24 mouse cellular contexts compared by ENCODE assay signal in the genomic region with DNA sequence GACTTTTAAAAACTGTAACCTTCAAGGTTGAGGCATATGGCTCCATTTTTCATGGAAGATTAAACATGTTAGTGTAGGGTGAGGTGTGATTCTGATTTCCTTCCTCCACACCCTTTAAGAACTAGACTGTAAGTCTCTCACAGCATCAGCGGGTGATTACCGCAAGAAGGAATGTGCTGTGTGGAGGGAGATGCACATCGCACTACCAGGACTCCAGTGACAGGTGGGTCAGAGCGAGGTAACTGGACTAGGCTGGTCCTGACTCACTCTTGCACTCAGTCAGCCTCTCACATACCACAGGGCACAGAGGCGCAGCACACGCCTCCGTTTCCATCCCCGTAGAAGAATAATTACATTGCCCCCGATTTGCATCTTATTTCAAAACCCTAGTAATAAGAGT. TPM values are rescaled to one million over a fixed set of nuclear protein-coding genes. Genes with fewer than 3 reads are reported as not detected.
DNase-seq lines count a peak whose midpoint lies in the region; ATAC-seq and TF ChIP-seq lines count a peak whose summit lies in the region.
"Had no signal": no experiment of that assay in that cellular context is flagged by ENCODE, and none has a peak within 500 bp of the region (broad histone marks: within the 10 kb centered on the region; RNA-seq: fewer than 3 reads in every experiment).

No protein-coding gene starts in this region.

- peaks cover 54% of the 10 kb centered on the region for H3K4me1 ChIP-seq in heart, embryonic 13.5 days
- peaks cover 34% of the 10 kb centered on the region for H3K4me1 ChIP-seq in heart, embryonic 10.5 days
- no peaks in the 10 kb centered on the region for H3K4me1 ChIP-seq in forebrain, embryonic 11.5 days (replicated peaks; ENCODE audit: control insufficient read depth, insufficient read depth, low read length)

- no peak for TF ChIP-seq POLR2A in myocyte (IDR thresholded peaks at IDR 0.05; ENCODE audit: insufficient read length, low read depth)

- H3K27ac ChIP-seq in heart, embryonic 13.5 days (replicated peaks) = 0 out of 2 replicates have a peak overlapping the region, but pooled peaks have one; percentile 5
- H3K27ac ChIP-seq in heart, embryonic 10.5 days = no peak overlapping the region
- H3K27ac ChIP-seq in forebrain, embryonic 11.5 days (ENCODE audit: low read depth, low read length) = no peak overlapping the region
- H3K27ac ChIP-seq: forebrain, embryonic 10.5 days; heart, adult 2 months; hindbrain, embryonic 12.5 days had no signal

- no peak overlapping the region for H3ac ChIP-seq in myocyte (ENCODE audit: control insufficient read depth, insufficient read length)

- H3K9me3 ChIP-seq in heart, embryonic 13.5 days = no peaks in the 10 kb centered on the region
- H3K9me3 ChIP-seq in heart, embryonic 10.5 days = no peaks in the 10 kb centered on the region
- H3K9me3 ChIP-seq in forebrain, embryonic 11.5 days (ENCODE audit: control insufficient read depth, low read length) = no peaks in the 10 kb centered on the region
- H3K9me3 ChIP-seq: embryonic facial prominence, embryonic 15.5 days; forebrain, embryonic 10.5 days; hindbrain, embryonic 12.5 days had no signal

- no peak overlapping the region for H3K4me3 ChIP-seq in heart, embryonic 13.5 days
- no peak overlapping the region for H3K4me3 ChIP-seq in heart, embryonic 10.5 days
- H3K4me3 ChIP-seq in myocyte = no peak overlapping the region
- H3K4me3 ChIP-seq in forebrain, embryonic 11.5 days (ENCODE audit: low read depth, low read length) = no peak overlapping the region
- H3K4me3 ChIP-seq: embryonic facial prominence, embryonic 15.5 days; erythroblast, embryonic 14.5 days; forebrain, embryonic 10.5 days; heart, adult 2 months; hindbrain, embryonic 12.5 days had no signal

- no peak overlapping the region for H3K9ac ChIP-seq in heart, embryonic 13.5 days
- no peak overlapping the region for H3K9ac ChIP-seq in forebrain, embryonic 11.5 days (ENCODE audit: low read length)
- H3K9ac ChIP-seq: embryonic facial prominence, embryonic 15.5 days; hindbrain, embryonic 12.5 days had no signal

- H3K4me2 ChIP-seq in heart, embryonic 13.5 days = no peak overlapping the region
- no peak overlapping the region for H3K4me2 ChIP-seq in myocyte (ENCODE audit: low read depth)
- no peak overlapping the region for H3K4me2 ChIP-seq in forebrain, embryonic 11.5 days (ENCODE audit: low read depth, low read length, severe bottlenecking)
- H3K4me2 ChIP-seq: embryonic facial prominence, embryonic 15.5 days; hindbrain, embryonic 12.5 days had no signal

- no peaks in the 10 kb centered on the region for H3K27me3 ChIP-seq in heart, embryonic 13.5 days (replicated peaks)
- H3K27me3 ChIP-seq in heart, embryonic 10.5 days (ENCODE audit: insufficient read depth, poor library complexity, severe bottlenecking) = no peaks in the 10 kb centered on the region
- no peaks in the 10 kb centered on the region for H3K27me3 ChIP-seq in myocyte (ENCODE audit: control insufficient read depth, insufficient read depth, insufficient read length)
- no peaks in the 10 kb centered on the region for H3K27me3 ChIP-seq in forebrain, embryonic 11.5 days (ENCODE audit: control insufficient read depth, insufficient read depth, low read length)
- H3K27me3 ChIP-seq: embryonic facial prominence, embryonic 15.5 days; hindbrain, embryonic 12.5 days had no signal

- no peak for ATAC-seq in heart, embryonic 13.5 days (ENCODE audit: extremely low read depth, insufficient number of reproducible peaks, low FRiP score, low TSS enrichment)
- ATAC-seq in forebrain, embryonic 11.5 days (replicated peaks; ENCODE audit: low FRiP score) = no peak
- ATAC-seq: activated CD4-positive, CD25-positive, alpha-beta regulatory T cell, adult 4 months; forebrain, embryonic 16.5 days; hindbrain, embryonic 16.5 days; inflammation-experienced regulatory T-cells, adult 6 months had no signal

- peaks cover 99% of the 10 kb centered on the region for H3K79me2 ChIP-seq in myocyte (ENCODE audit: control insufficient read depth, insufficient read depth)

- no peak for DNase-seq in heart, embryonic 10.5 days (ENCODE audit: low spot score)
- peak; percentile 19 for DNase-seq in R1 (ENCODE audit: low read depth, low spot score)
- DNase-seq in layer of hippocampus, adult 9-10 months (ENCODE audit: low spot score) = no peak
- DNase-seq in forebrain, embryonic 11.5 days (ENCODE audit: low spot score) = no peak
- DNase-seq in ovary, postnatal 10 days (ENCODE audit: low spot score) = no peak
- DNase-seq: adrenal gland, adult 2 months; adrenal gland, postnatal 36 days; cerebellum, adult 2 months; cerebellum, postnatal 14 days; embryo, embryonic 11 days; gastrocnemius, postnatal 10 days; heart, adult 2 months; heart, postnatal 10 days; heart, postnatal 4 days had no signal

- H3K36me3 ChIP-seq in heart, embryonic 13.5 days = no peaks in the 10 kb centered on the region
- no peaks in the 10 kb centered on the region for H3K36me3 ChIP-seq in heart, embryonic 10.5 days
- H3K36me3 ChIP-seq in myocyte (ENCODE audit: control insufficient read depth, insufficient read depth) = no peaks in the 10 kb centered on the region
- H3K36me3 ChIP-seq in forebrain, embryonic 11.5 days (ENCODE audit: control insufficient read depth, insufficient read depth, low read length) = no peaks in the 10 kb centered on the region
- H3K36me3 ChIP-seq: embryonic facial prominence, embryonic 15.5 days; forebrain, embryonic 10.5 days; hindbrain, embryonic 12.5 days had no signal

- WGBS in heart, embryonic 13.5 days = 85% methylated on average over 9 of the region's 9 CpGs
- WGBS in heart, embryonic 10.5 days = 84% methylated on average over 9 of the region's 9 CpGs
- 90% methylated on average over 9 of the region's 9 CpGs for WGBS in forebrain, embryonic 11.5 days

TF ChIP-seq in myocyte, 11 proteins besides CTCF, POLR2A, EP300 and RAD21:
- TF ChIP-seq REST (IDR thresholded peaks at IDR 0.05; ENCODE audit: insufficient read depth, insufficient read length) (no peak), E2F4 (IDR thresholded peaks at IDR 0.05; ENCODE audit: insufficient read depth) (no peak), MYOG (IDR thresholded peaks at IDR 0.05; ENCODE audit: control insufficient read depth in 1 of 3, insufficient read depth in 1 of 3, insufficient read length in 2 of 3, low read depth in 2 of 3) (peak in 1 of 3 experiments; percentile 24), MYOD1 (IDR thresholded peaks at IDR 0.05; ENCODE audit: control insufficient read depth in 1 of 3, insufficient read length in 2 of 3, low read depth in 2 of 3) (peak in 2 of 3 experiments; percentile 26 to 54), POLR2AphosphoS2 (IDR thresholded peaks at IDR 0.05; ENCODE audit: insufficient read length, low read depth) (no peak)

RNA-seq across cellular contexts. Expression of gene Frmd6, which starts 23.7 kb away (rescaled TPM):
- polyA plus RNA-seq in heart, embryonic 13.5 days (2015; fragmentation: Nextera tagmentation; extraction: Ambion mirVana) = 21.7 and 21.8 TPM in 2 replicates
- 20.1 and 20.4 TPM in 2 replicates for polyA plus RNA-seq in heart, embryonic 10.5 days (2016; fragmentation: Nextera tagmentation; extraction: Ambion mirVana)
- polyA plus RNA-seq in myocyte (2012; fragmentation: generic; extraction: Trizol) = 11.7 TPM
- 20.9 and 22.7 TPM in 2 replicates for polyA plus RNA-seq in forebrain, embryonic 11.5 days (2014; fragmentation: Nextera tagmentation; extraction: Ambion mirVana)
